In genomic region chr4:134092382-134093288, GRCm38 (mm10) we compare ENCODE assay signal across 9 mouse cellular contexts. TPM values are rescaled to one million over a fixed set of nuclear protein-coding genes. Genes with fewer than 3 reads are reported as not detected.
DNase-seq lines count a peak whose midpoint lies in the region; ATAC-seq and TF ChIP-seq lines count a peak whose summit lies in the region.
"Had no signal": no experiment of that assay in that cellular context is flagged by ENCODE, and none has a peak within 500 bp of the region (broad histone marks: within the 10 kb centered on the region; RNA-seq: fewer than 3 reads in every experiment).

No protein-coding gene starts in this region.

- no peaks in the 10 kb centered on the region for H3K79me2 ChIP-seq in MEL (ENCODE audit: control insufficient read depth, insufficient read depth, low read length, poor library complexity)

- TF ChIP-seq RAD21 in MEL (IDR thresholded peaks at IDR 0.05; ENCODE audit: low read depth, low read length) = peak; percentile 61

- no peak overlapping the region for H3K4me3 ChIP-seq in liver, embryonic 11.5 days (ENCODE audit: low read depth, low read length)
- H3K4me3 ChIP-seq in MEL (ENCODE audit: control insufficient read depth in 1 of 2, insufficient read depth in 1 of 2, low read depth in 2 of 2, low read length in 2 of 2) = 0 out of 4 replicates have a peak overlapping the region, but pooled peaks of 1 of the 2 experiments have one; percentile 16
- H3K4me3 ChIP-seq in bone marrow macrophage, adult 2 months (ENCODE audit: insufficient read depth, low read length) = no peak overlapping the region; the same call in 1 of the 2 replicates
- H3K4me3 ChIP-seq in liver, postnatal 0 days (ENCODE audit: low read depth, low read length) = peak overlapping the region; percentile 43
- H3K4me3 ChIP-seq in small intestine, adult 2 months (ENCODE audit: low read depth, low read length) = peak overlapping the region; percentile 56

- H3K4me2 ChIP-seq in liver, embryonic 11.5 days = no peak overlapping the region
- peak overlapping the region; percentile 59 for H3K4me2 ChIP-seq in liver, postnatal 0 days (ENCODE audit: low read depth, low read length)

- no peak for ATAC-seq in liver, embryonic 11.5 days (replicated peaks; ENCODE audit: low FRiP score)
- ATAC-seq in liver, postnatal 0 days = no peak

- intact Hi-C loops in heart, postnatal 36 days (cut with DNase I) = no loop called here

- no peaks in the 10 kb centered on the region for H3K27me3 ChIP-seq in liver, embryonic 11.5 days (replicated peaks; ENCODE audit: control insufficient read depth, insufficient read depth, low read length)
- no peaks in the 10 kb centered on the region for H3K27me3 ChIP-seq in MEL (ENCODE audit: control insufficient read depth in 1 of 2, insufficient read depth in 2 of 2, low read length in 2 of 2)
- H3K27me3 ChIP-seq in liver, postnatal 0 days (ENCODE audit: insufficient read depth, low read length) = no peaks in the 10 kb centered on the region
- H3K27me3 ChIP-seq in small intestine, adult 2 months (ENCODE audit: control insufficient read depth, insufficient read depth, low read length) = no peaks in the 10 kb centered on the region

- no peak overlapping the region for H3K27ac ChIP-seq in liver, embryonic 11.5 days (ENCODE audit: low read depth, low read length)
- H3K27ac ChIP-seq in MEL (ENCODE audit: control insufficient read depth, low read depth, low read length) = no peak overlapping the region
- H3K27ac ChIP-seq in bone marrow macrophage, adult 2 months (ENCODE audit: insufficient read depth, low read depth, low read length) = no peak overlapping the region
- H3K27ac ChIP-seq in liver, postnatal 0 days (ENCODE audit: low read depth) = no peak overlapping the region
- H3K27ac ChIP-seq in small intestine, adult 2 months (ENCODE audit: insufficient read depth, low read depth, low read length) = no peak overlapping the region

- no peak for TF ChIP-seq POLR2A in MEL (IDR thresholded peaks at IDR 0.05; ENCODE audit: control insufficient read depth in 1 of 2, insufficient read depth in 1 of 2, low read depth in 1 of 2, low read length in 2 of 2, poor library complexity in 1 of 2)
- TF ChIP-seq POLR2A in bone marrow macrophage, adult 2 months (IDR thresholded peaks at IDR 0.05; ENCODE audit: borderline replicate concordance, low read depth, low read length) = no peak
- no peak for TF ChIP-seq POLR2A in small intestine, adult 2 months (IDR thresholded peaks at IDR 0.05; ENCODE audit: low read depth, low read length)

- no peak for TF ChIP-seq EP300 in MEL (IDR thresholded peaks at IDR 0.05; ENCODE audit: low read depth in 1 of 2, low read length in 2 of 2)
- TF ChIP-seq EP300 in liver, postnatal 0 days (IDR thresholded peaks at IDR 0.05; ENCODE audit: low read depth) = no peak

- 63% methylated on average over 6 of the region's 6 CpGs for WGBS in liver, embryonic 11.5 days
- 62% methylated on average over 6 of the region's 6 CpGs for WGBS in liver, postnatal 0 days (ENCODE audit: insufficient replicate concordance)
- WGBS in small intestine, adult 2 months = 68% methylated on average over 6 of the region's 6 CpGs

- peak; percentile 86 to 92 (median 86) for TF ChIP-seq CTCF in MEL (IDR thresholded peaks at IDR 0.05 in 2 of 3, conservative IDR thresholded peaks at IDR 0.05 in 1 of 3; ENCODE audit: control insufficient read depth in 1 of 3, insufficient read depth in 1 of 3, low read depth in 2 of 3, low read length in 3 of 3, poor library complexity in 1 of 3, severe bottlenecking in 1 of 3)
- TF ChIP-seq CTCF in bone marrow macrophage, adult 2 months (IDR thresholded peaks at IDR 0.05; ENCODE audit: low read depth, low read length) = peak; percentile 95
- TF ChIP-seq CTCF in liver, postnatal 0 days (IDR thresholded peaks at IDR 0.05; ENCODE audit: low read depth) = peak; percentile 96
- TF ChIP-seq CTCF in small intestine, adult 2 months (IDR thresholded peaks at IDR 0.05; ENCODE audit: extremely low read depth, insufficient read length, insufficient replicate concordance, low read depth, low read length) = peak; percentile 92; the same call in 1 of the 2 replicates

- H3K9ac ChIP-seq in liver, embryonic 11.5 days (ENCODE audit: low read depth, low read length) = no peak overlapping the region
- H3K9ac ChIP-seq in MEL (ENCODE audit: control insufficient read depth, low read depth, low read length, poor library complexity, severe bottlenecking) = no peak overlapping the region
- H3K9ac ChIP-seq in liver, postnatal 0 days (replicated peaks) = no peak overlapping the region

- no peaks in the 10 kb centered on the region for H3K36me3 ChIP-seq in liver, embryonic 11.5 days (ENCODE audit: control insufficient read depth, insufficient read depth, low read length)
- H3K36me3 ChIP-seq in MEL (ENCODE audit: control insufficient read depth in 1 of 2, insufficient read depth in 2 of 2, low read length in 2 of 2) = peaks cover 0 to 11% of the 10 kb centered on the region in 2 experiments; a peak in 2 of 4 replicates
- no peaks in the 10 kb centered on the region for H3K36me3 ChIP-seq in liver, postnatal 0 days (replicated peaks; ENCODE audit: insufficient read depth, low read length)
- H3K36me3 ChIP-seq in small intestine, adult 2 months (ENCODE audit: control insufficient read depth, insufficient read depth, low read length) = peaks cover 14% of the 10 kb centered on the region

- peak; percentile 63 for DNase-seq in liver
- DNase-seq in liver, embryonic 11.5 days (ENCODE audit: low spot score) = no peak
- DNase-seq in MEL (ENCODE audit: low read depth, low spot score) = peak; percentile 64
- DNase-seq in heart, postnatal 36 days = peak; percentile 59 to 63
- peak; percentile 80 for DNase-seq in liver, postnatal 0 days
- no peak for DNase-seq in frontal cortex, postnatal 10 days (ENCODE audit: low spot score in 2 of 2)

- H3K4me1 ChIP-seq in liver, embryonic 11.5 days (replicated peaks; ENCODE audit: control insufficient read depth, insufficient read depth, low read length) = no peaks in the 10 kb centered on the region
- peaks cover 6 to 21% of the 10 kb centered on the region in 2 experiments for H3K4me1 ChIP-seq in MEL (ENCODE audit: control insufficient read depth in 1 of 2, insufficient read depth in 2 of 2, low read length in 2 of 2)
- H3K4me1 ChIP-seq in bone marrow macrophage, adult 2 months (ENCODE audit: control insufficient read depth, insufficient read depth, low read length) = peaks cover 49% of the 10 kb centered on the region
- peaks cover 9% of the 10 kb centered on the region for H3K4me1 ChIP-seq in liver, postnatal 0 days (ENCODE audit: insufficient read depth)
- H3K4me1 ChIP-seq in small intestine, adult 2 months (ENCODE audit: control insufficient read depth, insufficient read depth, insufficient read length, low read length) = peaks cover 6% of the 10 kb centered on the region

- no peaks in the 10 kb centered on the region for H3K9me3 ChIP-seq in liver, embryonic 11.5 days (ENCODE audit: control insufficient read depth, low read length)
- no peaks in the 10 kb centered on the region for H3K9me3 ChIP-seq in MEL (replicated peaks; ENCODE audit: insufficient read depth, low read length)
- no peaks in the 10 kb centered on the region for H3K9me3 ChIP-seq in liver, postnatal 0 days (ENCODE audit: low read length)

RNA-seq across cellular contexts. Expression of gene Cd52, which starts 2.2 kb away (rescaled TPM):
- polyA plus RNA-seq in liver, embryonic 11.5 days (2014; fragmentation: Nextera tagmentation; extraction: Ambion mirVana) = 16.4 TPM in 2 replicates
- 0.52 and 1.3 TPM in 2 replicates for total RNA-seq in MEL (2012; rRNA removed)
- polyA plus RNA-seq in MEL (2012; ENCODE audit: insufficient read depth in 1 of 2, insufficient read length in 2 of 2, low read depth in 1 of 2, low replicate concordance in 2 of 2, missing spikeins in 1 of 2) = under 1 TPM in 1 of 2 experiments, not detected in 1; 0.86 TPM
- polyA plus RNA-seq in bone marrow macrophage, adult 2 months (2012; ENCODE audit: insufficient read depth, insufficient read length, missing spikeins) = 1,130 and 1,142 TPM in 2 replicates
- 1 to 10 TPM; 3.1 to 4.6 TPM for total RNA-seq in heart, postnatal 36 days (2021)
- polyA plus RNA-seq in liver, postnatal 0 days (2015; fragmentation: Nextera tagmentation; extraction: Ambion mirVana) = 114 and 125 TPM in 2 replicates
- 21.7 and 35.1 TPM in 2 replicates for polyA plus RNA-seq in small intestine, adult 2 months (2012; rRNA removed)

RNA-seq across cellular contexts. Expression of gene Ubxn11, which starts 9.7 kb away (rescaled TPM):
- 5.6 and 7.0 TPM in 2 replicates for polyA plus RNA-seq in liver, embryonic 11.5 days (2014; fragmentation: Nextera tagmentation; extraction: Ambion mirVana)
- 2.6 and 5.4 TPM in 2 replicates for total RNA-seq in MEL (2012; rRNA removed)
- 10 to 100 TPM in 1 of 2 experiments, not detected in 1; 11.9 TPM for polyA plus RNA-seq in MEL (2012; ENCODE audit: insufficient read depth in 1 of 2, insufficient read length in 2 of 2, low read depth in 1 of 2, low replicate concordance in 2 of 2, missing spikeins in 1 of 2)
- 2.5 and 5.8 TPM in 2 replicates for polyA plus RNA-seq in bone marrow macrophage, adult 2 months (2012; ENCODE audit: insufficient read depth, insufficient read length, missing spikeins)
- total RNA-seq in heart, postnatal 36 days (2021) = 1 to 10 TPM; 1.6 to 1.9 TPM
- polyA plus RNA-seq in liver, postnatal 0 days (2015; fragmentation: Nextera tagmentation; extraction: Ambion mirVana) = 0.88 and 0.99 TPM in 2 replicates
- polyA plus RNA-seq in small intestine, adult 2 months (2012; rRNA removed) = 2.8 and 4.5 TPM in 2 replicates

RNA-seq across cellular contexts. Expression of gene Crybg2, which starts 32.0 kb away (rescaled TPM):
- polyA plus RNA-seq in liver, embryonic 11.5 days (2014; fragmentation: Nextera tagmentation; extraction: Ambion mirVana) = 1.2 and 1.7 TPM in 2 replicates
- 0.65 and 0.72 TPM in 2 replicates for total RNA-seq in MEL (2012; rRNA removed)
- 1 to 10 TPM in 1 of 2 experiments, not detected in 1; 2.3 TPM for polyA plus RNA-seq in MEL (2012; ENCODE audit: insufficient read depth in 1 of 2, insufficient read length in 2 of 2, low read depth in 1 of 2, low replicate concordance in 2 of 2, missing spikeins in 1 of 2)
- 0.71 and 2.7 TPM in 2 replicates for polyA plus RNA-seq in bone marrow macrophage, adult 2 months (2012; ENCODE audit: insufficient read depth, insufficient read length, missing spikeins)
- total RNA-seq in heart, postnatal 36 days (2021) = not detected
- 0.69 and 1.4 TPM in 2 replicates for polyA plus RNA-seq in liver, postnatal 0 days (2015; fragmentation: Nextera tagmentation; extraction: Ambion mirVana)
- 57.7 and 92.5 TPM in 2 replicates for polyA plus RNA-seq in small intestine, adult 2 months (2012; rRNA removed)
- total RNA-seq: gastrocnemius, postnatal 36 days had no signal

RNA-seq across cellular contexts. Expression of gene Sh3bgrl3, which starts 36.0 kb away (rescaled TPM):
- 257 and 281 TPM in 2 replicates for polyA plus RNA-seq in liver, embryonic 11.5 days (2014; fragmentation: Nextera tagmentation; extraction: Ambion mirVana)
- 122 and 126 TPM in 2 replicates for total RNA-seq in MEL (2012; rRNA removed)
- 100 to 1,000 TPM in 1 of 2 experiments, not detected in 1; 414 TPM for polyA plus RNA-seq in MEL (2012; ENCODE audit: insufficient read depth in 1 of 2, insufficient read length in 2 of 2, low read depth in 1 of 2, low replicate concordance in 2 of 2, missing spikeins in 1 of 2)
- 1,334 and 1,359 TPM in 2 replicates for polyA plus RNA-seq in bone marrow macrophage, adult 2 months (2012; ENCODE audit: insufficient read depth, insufficient read length, missing spikeins)
- 10 to 100 TPM; 36.4 to 39.9 TPM for total RNA-seq in heart, postnatal 36 days (2021)
- polyA plus RNA-seq in liver, postnatal 0 days (2015; fragmentation: Nextera tagmentation; extraction: Ambion mirVana) = 198 and 215 TPM in 2 replicates
- polyA plus RNA-seq in small intestine, adult 2 months (2012; rRNA removed) = 453 and 911 TPM in 2 replicates

RNA-seq across cellular contexts. Expression of gene Zfp683, which starts 39.0 kb away (rescaled TPM):
- not detected in 2 replicates for polyA plus RNA-seq in liver, embryonic 11.5 days (2014; fragmentation: Nextera tagmentation; extraction: Ambion mirVana)
- total RNA-seq in MEL (2012; rRNA removed) = not detected in 2 replicates
- not detected for polyA plus RNA-seq in MEL (2012; ENCODE audit: insufficient read depth in 1 of 2, insufficient read length in 2 of 2, low read depth in 1 of 2, low replicate concordance in 2 of 2, missing spikeins in 1 of 2)
- not detected in 2 replicates for polyA plus RNA-seq in bone marrow macrophage, adult 2 months (2012; ENCODE audit: insufficient read depth, insufficient read length, missing spikeins)
- not detected for total RNA-seq in heart, postnatal 36 days (2021)
- not detected in 2 replicates for polyA plus RNA-seq in liver, postnatal 0 days (2015; fragmentation: Nextera tagmentation; extraction: Ambion mirVana)
- polyA plus RNA-seq in small intestine, adult 2 months (2012; rRNA removed) = 0.24 and 1.3 TPM in 2 replicates
- total RNA-seq: gastrocnemius, postnatal 36 days had no signal

Comparison
In these comparisons a context has a peak if more than half of its experiments do, and no peak if none do; other contexts are left out.
1. DNase-seq: peak in liver (single experiment), MEL (single experiment), heart, postnatal 36 days (2 of 2) and liver, postnatal 0 days (single experiment); none in liver, embryonic 11.5 days (single experiment) and frontal cortex, postnatal 10 days (0 of 2).
2. H3K4me3 ChIP-seq: peak in liver, postnatal 0 days (single experiment) and small intestine, adult 2 months (single experiment); none in liver, embryonic 11.5 days (single experiment) and bone marrow macrophage, adult 2 months (single experiment).
3. RNA of gene Crybg2, which starts 32.0 kb away (polyA plus RNA-seq): 57.7 to 92.5 TPM in small intestine, adult 2 months; 2.3 TPM in MEL, 0.69 to 1.4 TPM in liver, postnatal 0 days, 1.2 to 1.7 TPM in liver, embryonic 11.5 days and 0.71 to 2.7 TPM in bone marrow macrophage, adult 2 months; every median in the first group is over 10 times any median in the second.
4. Peak in every context shown above with its lines, with median percentiles within 50 percentile points of each other: CTCF ChIP-seq.